ENCODE assay signal across 19 mouse cellular contexts in genomic region chr3:121224763-121225162, GRCm38 (mm10). TPM values are rescaled to one million over a fixed set of nuclear protein-coding genes. Genes with fewer than 3 reads are reported as not detected.
DNase-seq lines count a peak whose midpoint lies in the region; TF ChIP-seq lines count a peak whose summit lies in the region.
"Had no signal": no experiment of that assay in that cellular context is flagged by ENCODE, and none has a peak within 500 bp of the region (broad histone marks: within the 10 kb centered on the region; RNA-seq: fewer than 3 reads in every experiment).

No protein-coding gene starts in this region.

- TF ChIP-seq CTCF in CH12.LX (conservative IDR thresholded peaks at IDR 0.05 in 1 of 2, IDR thresholded peaks at IDR 0.05 in 1 of 2; ENCODE audit: low read depth in 2 of 2, low read length in 2 of 2) = no peak

- H3K9ac ChIP-seq in CH12.LX (ENCODE audit: insufficient read depth, low read depth) = no peak overlapping the region

- in situ Hi-C loops in CH12.LX (cut with MboI; ENCODE audit: low pct_ligation_motif_present, low pct_unique_long_range_greater_than_20kb, low sequenced_read_pairs) = no loop called here

- no peaks in the 10 kb centered on the region for H3K9me3 ChIP-seq in CH12.LX (replicated peaks; ENCODE audit: low read length)
- H3K9me3 ChIP-seq: G1E had no signal

- no peak for TF ChIP-seq RAD21 in CH12.LX (IDR thresholded peaks at IDR 0.05; ENCODE audit: low read depth, low read length)

- H3K79me2 ChIP-seq in CH12.LX (replicated peaks; ENCODE audit: control insufficient read depth, extremely low read depth, insufficient read depth, poor library complexity, severe bottlenecking) = no peaks in the 10 kb centered on the region

- H3K27me3 ChIP-seq in CH12.LX (replicated peaks) = no peaks in the 10 kb centered on the region
- H3K27me3 ChIP-seq: Patski had no signal

- no peak overlapping the region for H3K4me3 ChIP-seq in CH12.LX (replicated peaks in 1 of 3; ENCODE audit: low read depth in 2 of 3, low read length in 2 of 3, poor library complexity in 1 of 3)

- peak; percentile 16 for DNase-seq in heart, adult 11 months
- no peak for DNase-seq in heart, postnatal 10 days
- DNase-seq in CH12.LX (ENCODE audit: extremely low read depth) = no peak
- no peak for DNase-seq in adrenal gland, postnatal 4 days (ENCODE audit: low spot score in 2 of 2)
- DNase-seq: adrenal gland, adult 2 months; adrenal gland, adult 8-10 months; adrenal gland, postnatal 10 days; adrenal gland, postnatal 14 days; adrenal gland, postnatal 25 days; adrenal gland, postnatal 36 days; B cell, adult 2 months; cerebellum, adult 11 months; cerebellum, adult 11-12 months; cerebellum, adult 18-20 months; cerebellum, adult 2 months; cerebellum, adult 8-10 months had no signal

- dilution Hi-C loops in CH12.LX (cut with MboI; ENCODE audit: extremely low pct_ligation_motif_present, extremely low pct_unique_long_range_greater_than_20kb, low sequenced_read_pairs) = no loop called here

- peaks cover 0 to 6% of the 10 kb centered on the region in 2 experiments; a peak in 2 of 4 replicates for H3K4me1 ChIP-seq in CH12.LX (ENCODE audit: control insufficient read depth in 1 of 2, insufficient read depth in 2 of 2)

- H3K27ac ChIP-seq in CH12.LX (ENCODE audit: insufficient read depth, low read depth) = no peak overlapping the region

- no peak for TF ChIP-seq POLR2A in CH12.LX (IDR thresholded peaks at IDR 0.05; ENCODE audit: low read depth, low read length)

- peak overlapping the region; percentile 13; the same call in 1 of the 2 replicates for H3K4me2 ChIP-seq in CH12.LX (ENCODE audit: insufficient read depth, low read depth, poor library complexity, severe bottlenecking)

- H3K36me3 ChIP-seq in CH12.LX (replicated peaks in 1 of 2; ENCODE audit: control insufficient read depth in 1 of 2, insufficient read depth in 1 of 2, low read length in 1 of 2) = no peaks in the 10 kb centered on the region

- intact Hi-C loops in heart, postnatal 10 days (cut with DNase I) = no loop called here

- TF ChIP-seq EP300 in CH12.LX (IDR thresholded peaks at IDR 0.05; ENCODE audit: low read length) = no peak

TF ChIP-seq in CH12.LX, 34 proteins besides CTCF, POLR2A, EP300 and RAD21:
- TF ChIP-seq ELF1 (IDR thresholded peaks at IDR 0.05; ENCODE audit: low read depth, low read length) = no peak
- TF ChIP-seq NELFE (IDR thresholded peaks at IDR 0.05; ENCODE audit: low read depth, low read length) = no peak
- peak; percentile 67 for TF ChIP-seq IRF4 (IDR thresholded peaks at IDR 0.05; ENCODE audit: low read depth, low read length)
- TF ChIP-seq BHLHE40 (IDR thresholded peaks at IDR 0.05; ENCODE audit: low read depth, low read length) = peak; percentile 57
- TF ChIP-seq USF1 (IDR thresholded peaks at IDR 0.05; ENCODE audit: low read depth, low read length) = no peak
- TF ChIP-seq JUN (IDR thresholded peaks at IDR 0.05; ENCODE audit: insufficient read depth, low read depth, low read length) = no peak
- no peak for TF ChIP-seq JUND (conservative IDR thresholded peaks at IDR 0.05; ENCODE audit: low read depth, low read length)
- TF ChIP-seq ZNF384 (IDR thresholded peaks at IDR 0.05; ENCODE audit: low read depth, low read length) = peak; percentile 69
- no peak for TF ChIP-seq HCFC1 (IDR thresholded peaks at IDR 0.05; ENCODE audit: low read depth, low read length)
- TF ChIP-seq SMC3 (IDR thresholded peaks at IDR 0.05; ENCODE audit: low read depth, low read length) = no peak
- TF ChIP-seq E2F4 (IDR thresholded peaks at IDR 0.05; ENCODE audit: insufficient replicate concordance, low read depth, low read length) = no peak
- no peak for TF ChIP-seq NRF1 (IDR thresholded peaks at IDR 0.05; ENCODE audit: low read depth, low read length)
TF ChIP-seq in CH12.LX: peak in this region for 3.

RNA-seq across cellular contexts. Expression of gene Rwdd3, which starts 53.3 kb away (rescaled TPM):
- total RNA-seq in heart, postnatal 10 days (2021) = 1 to 10 TPM; 3.0 to 3.1 TPM
- 2.0 and 2.3 TPM in 2 replicates for total RNA-seq in CH12.LX (2012; rRNA removed)
- total RNA-seq in CH12.LX (2014; rRNA removed) = 3.5 and 3.7 TPM in 2 replicates
- polyA plus RNA-seq in CH12.LX (2012; ENCODE audit: insufficient read length, low read depth) = 3.7 and 5.9 TPM in 2 replicates
- 10 to 100 TPM; 21.3 to 26.4 TPM for total RNA-seq in adrenal gland, postnatal 4 days (2021)

RNA-seq across cellular contexts. Expression of gene Tmem56, which starts 58.1 kb away (rescaled TPM):
- total RNA-seq in heart, postnatal 10 days (2021) = 1 to 10 TPM; 1.0 to 1.4 TPM
- total RNA-seq in CH12.LX (2012; rRNA removed) (not detected in 2 replicates), CH12.LX (2014; rRNA removed) (not detected in 2 replicates)
- polyA plus RNA-seq in CH12.LX (2012; ENCODE audit: insufficient read length, low read depth) = not detected in 2 replicates
- total RNA-seq in adrenal gland, postnatal 4 days (2021) = 10 to 100 TPM; 19.4 to 22.0 TPM
- polyA plus RNA-seq: CD4-positive, CD25-positive, alpha-beta regulatory T cell, adult 4 months had no signal

Comparison
In these comparisons a context has a peak if more than half of its experiments do, and no peak if none do; other contexts are left out.
1. RNA of gene Rwdd3, which starts 53.3 kb away (total RNA-seq): 21.3 to 26.4 TPM in adrenal gland, postnatal 4 days; 2.0 to 3.7 TPM in CH12.LX and 3.0 to 3.1 TPM in heart, postnatal 10 days; every median in the first group is over 4 times any median in the second.
2. RNA of gene Tmem56, which starts 58.1 kb away (total RNA-seq): 19.4 to 22.0 TPM in adrenal gland, postnatal 4 days; 1.0 to 1.4 TPM in heart, postnatal 10 days and not detected in CH12.LX; every median in the first group is over 4 times any median in the second.